Mouse (Mus musculus): Measurements from ENCODE around the gene Enox1.

Gene Enox1

GRCm38 (mm10) chr14:77463919-77464318, 307.4 kb downstream of the Enox1 start:
- no peak for DNase-seq

GRCm38 (mm10) chr14:77464782-77465181, 308.2 kb downstream of the Enox1 start:
- no peak for DNase-seq

GRCm38 (mm10) chr14:77470577-77470976, 314.0 kb downstream of the Enox1 start:
- DNase-seq, result no peak

- no peak for DNase-seq
Measured at GRCm38 (mm10) chr14:77473501-77473900, 316.9 kb downstream of the Enox1 start.

- no peak for DNase-seq
Measured at GRCm38 (mm10) chr14:77474026-77474425, 317.5 kb downstream of the Enox1 start.

- DNase-seq, result no peak
Measured at GRCm38 (mm10) chr14:77475134-77475820, 318.7 kb downstream of the Enox1 start.

- DNase-seq, result no peak
Measured at GRCm38 (mm10) chr14:77477704-77478103, 321.1 kb downstream of the Enox1 start.

GRCm38 (mm10) chr14:77478210-77478609, 321.6 kb downstream of the Enox1 start:
- no peak for DNase-seq

GRCm38 (mm10) chr14:77478692-77479091, 322.1 kb downstream of the Enox1 start:
- no peak for DNase-seq

GRCm38 (mm10) chr14:77483076-77483475, 326.5 kb downstream of the Enox1 start:
- DNase-seq, result no peak

GRCm38 (mm10) chr14:77484951-77485447, 328.4 kb downstream of the Enox1 start:
- peak; percentile 60 to 67 for DNase-seq

- no peak for DNase-seq
Measured at GRCm38 (mm10) chr14:77490699-77491098, 334.1 kb downstream of the Enox1 start.

- no peak for DNase-seq
Measured at GRCm38 (mm10) chr14:77491731-77492130, 335.2 kb downstream of the Enox1 start.

- no peak for DNase-seq
Measured at GRCm38 (mm10) chr14:77499996-77500581, 343.5 kb downstream of the Enox1 start.

- no peak for DNase-seq
Measured at GRCm38 (mm10) chr14:77504458-77505135, 348.0 kb downstream of the Enox1 start.

GRCm38 (mm10) chr14:77506341-77506740, 349.8 kb downstream of the Enox1 start:
- no peak for DNase-seq

GRCm38 (mm10) chr14:77508036-77508435, 351.5 kb downstream of the Enox1 start:
- peak; percentile 58 to 59 for DNase-seq

GRCm38 (mm10) chr14:77509042-77509441, 352.5 kb downstream of the Enox1 start:
- DNase-seq, result no peak

GRCm38 (mm10) chr14:77509924-77510323, 353.4 kb downstream of the Enox1 start:
- DNase-seq, result no peak

- no peak for DNase-seq
Measured at GRCm38 (mm10) chr14:77511137-77511870, 354.7 kb downstream of the Enox1 start.

- no peak for DNase-seq
Measured at GRCm38 (mm10) chr14:77518017-77518416, 361.5 kb downstream of the Enox1 start.

- no peak for DNase-seq
Measured at GRCm38 (mm10) chr14:77518941-77519695, 362.6 kb downstream of the Enox1 start.
